Mouse (Mus musculus) myocyte (in vitro differentiated cells): Measurements from ENCODE around the gene Triobp. TPM values are rescaled to one million over a fixed set of nuclear protein-coding genes. Genes with fewer than 3 reads are reported as not detected.

Source experiments
- H3K27me3 ChIP-seq: one replicate; pipeline ENCODE4 v1.6.1; 2011; ENCODE audit not compliant: control insufficient read depth, insufficient read depth, insufficient read length
- H3K36me3 ChIP-seq: one replicate; pipeline ENCODE4 v1.6.1; 2011; ENCODE audit not compliant: control insufficient read depth, insufficient read depth
- H3K4me2 ChIP-seq: one replicate; pipeline ENCODE4 v1.6.1; 2011; ENCODE audit warnings: low read depth, control low read depth
- H3K4me3 ChIP-seq: one replicate; pipeline ENCODE4 v1.5.1; 2011; ENCODE audit warnings: mild to moderate bottlenecking, control low read depth, moderate library complexity
- H3K79me2 ChIP-seq: one replicate; pipeline ENCODE4 v1.6.1; 2011; ENCODE audit not compliant: control insufficient read depth, insufficient read depth
- H3ac ChIP-seq: one replicate; pipeline ENCODE4 v1.6.1; 2011; ENCODE audit not compliant: control insufficient read depth, insufficient read length
- CEBPB ChIP-seq: IDR thresholded peaks from 2 replicates; pipeline ENCODE4 v1.6.1; 2011; ENCODE audit warnings: mild to moderate bottlenecking, moderate library complexity; ENCODE audit not compliant: poor library complexity, insufficient read depth, severe bottlenecking
- E2F4 ChIP-seq: IDR thresholded peaks from one replicate; pipeline ENCODE4 v1.6.1; 2011; ENCODE audit warnings: mild to moderate bottlenecking, control low read depth, moderate library complexity; ENCODE audit not compliant: insufficient read depth
- MAX ChIP-seq: IDR thresholded peaks from one replicate; pipeline ENCODE4 v1.6.1; 2011; ENCODE audit warnings: low read depth, mild to moderate bottlenecking, control low read depth
- MYOD1 ChIP-seq, 3 experiments: IDR thresholded peaks; one replicate each; pipeline ENCODE4 v1.6.1; 2011; ENCODE audit warnings: control low read depth in 2 of 3, low read depth in 2 of 3, mild to moderate bottlenecking in 2 of 3, moderate library complexity in 1 of 3; ENCODE audit not compliant: insufficient read length in 2 of 3, control insufficient read depth in 1 of 3
- MYOG ChIP-seq, 3 experiments: IDR thresholded peaks; one replicate each; pipeline ENCODE4 v1.6.1; 2011; ENCODE audit warnings: control low read depth in 2 of 3, low read depth in 2 of 3, mild to moderate bottlenecking in 2 of 3; ENCODE audit not compliant: insufficient read length in 2 of 3, control insufficient read depth in 1 of 3, insufficient read depth in 1 of 3
- POLR2A ChIP-seq: IDR thresholded peaks from one replicate; pipeline ENCODE4 v1.6.1; 2011; ENCODE audit warnings: low read depth, mild to moderate bottlenecking, control low read depth, moderate library complexity; ENCODE audit not compliant: insufficient read length
- POLR2AphosphoS2 ChIP-seq: IDR thresholded peaks from one replicate; pipeline ENCODE4 v1.6.1; 2011; ENCODE audit warnings: low read depth, control low read depth; ENCODE audit not compliant: insufficient read length
- REST ChIP-seq: IDR thresholded peaks from one replicate; pipeline ENCODE4 v1.6.1; 2011; ENCODE audit warnings: mild to moderate bottlenecking, control low read depth, moderate library complexity; ENCODE audit not compliant: insufficient read depth, insufficient read length
- SRF ChIP-seq: IDR thresholded peaks from one replicate; pipeline ENCODE4 v1.6.1; 2011; ENCODE audit warnings: low read depth; ENCODE audit not compliant: control insufficient read depth, insufficient read length
- TCF12 ChIP-seq: IDR thresholded peaks from one replicate; pipeline ENCODE4 v1.6.1; 2011; ENCODE audit warnings: mild to moderate bottlenecking, control low read depth; ENCODE audit not compliant: poor library complexity, insufficient read depth, severe bottlenecking
- TCF3 ChIP-seq: IDR thresholded peaks from one replicate; pipeline ENCODE4 v1.6.1; 2011; ENCODE audit warnings: low read depth, control low read depth; ENCODE audit not compliant: insufficient read length
- USF1 ChIP-seq: IDR thresholded peaks from one replicate; pipeline ENCODE4 v1.6.1; 2011; ENCODE audit warnings: low read depth, mild to moderate bottlenecking, control low read depth, moderate library complexity
- polyA plus RNA-seq: library from polyadenylated mRNA; unstranded; fragments of >200 nt; fragmentation: generic; extraction: Trizol; gene quantifications from one replicate; pipeline ENCODE4 v1.2.1, GENCODE M21; 2012; ENCODE audit warnings: missing spikeins

Gene Triobp
- polyA plus RNA-seq, result 19.9 TPM

DNA sequence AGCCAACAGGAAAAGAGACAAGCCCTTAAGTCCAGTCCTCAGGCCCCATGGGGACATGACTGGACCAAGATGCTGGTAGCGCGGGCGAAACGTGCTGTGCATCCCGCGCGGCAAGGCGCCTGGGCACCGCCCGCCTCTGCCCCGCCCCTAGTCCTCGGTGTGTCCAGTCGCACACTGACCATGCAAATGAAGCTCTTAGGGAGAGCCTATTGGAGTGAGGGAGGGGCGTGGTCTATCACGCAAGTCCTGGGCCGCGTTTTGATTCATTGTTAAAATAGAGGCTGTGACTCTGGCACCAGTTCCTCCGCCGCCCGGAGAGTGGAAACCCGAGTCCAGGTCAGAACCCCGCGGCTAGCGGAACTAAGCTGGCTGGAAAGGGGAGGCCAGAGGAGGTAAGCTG, at the start of gene Triobp:
TSS of gene Triobp (plus strand) at position 68 of the 400 bp plus-strand sequence.
- Histone ChIP-seq H3K27me3 (no peaks in the 10 kb centered on the region), H3K79me2 (no peaks in the 10 kb centered on the region), H3K4me3 (peak within 1 kb of the TSS; percentile 25), H3K4me2 (peak within 1 kb of the TSS; percentile 90), H3ac (no peak within 1 kb of the TSS), H3K36me3 (no peaks in the 10 kb centered on the region)
- TF ChIP-seq MAX (no peak), POLR2A (peak; percentile 62), USF1 (no peak)

DNA sequence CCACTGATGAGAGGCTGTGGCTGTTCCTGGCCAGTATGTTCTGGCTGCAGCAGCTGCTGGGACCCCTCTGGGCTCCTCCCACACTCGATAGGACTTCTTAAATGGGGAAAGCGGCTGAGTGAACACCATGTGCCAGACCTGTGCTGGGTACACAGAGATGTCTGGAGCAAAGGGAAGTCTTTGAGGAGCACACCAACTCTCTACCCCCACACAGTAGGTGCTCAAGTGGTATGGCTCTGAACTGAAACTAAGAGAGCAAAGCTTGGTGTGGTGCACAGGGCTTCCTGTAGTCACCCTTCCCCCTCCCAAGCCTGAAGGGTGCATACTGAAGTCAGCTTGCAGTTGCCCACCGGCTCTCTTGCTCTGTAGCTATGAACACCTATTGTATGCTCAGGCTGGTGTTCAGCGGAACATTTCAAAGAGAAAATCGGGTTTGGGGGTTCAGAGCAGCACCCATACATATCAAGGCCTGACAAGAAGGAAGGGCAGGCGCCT, 49.0 kb upstream of the Triobp start:
- H3K27me3 ChIP-seq, result no peaks in the 10 kb centered on the region
- TF ChIP-seq CEBPB, result no peak
- no peak for TF ChIP-seq E2F4
- TF ChIP-seq POLR2AphosphoS2, result no peak
- no peak for TF ChIP-seq TCF12
- no peak for TF ChIP-seq SRF
- TF ChIP-seq MYOG (IDR thresholded peaks at IDR 0.05; ENCODE audit: control insufficient read depth in 1 of 3, insufficient read depth in 1 of 3, insufficient read length in 2 of 3, low read depth in 2 of 3), result no peak
- no peak for TF ChIP-seq TCF3
- no peak for TF ChIP-seq REST
- no peak for TF ChIP-seq POLR2A
- TF ChIP-seq MYOD1 (IDR thresholded peaks at IDR 0.05; ENCODE audit: control insufficient read depth in 1 of 3, insufficient read length in 2 of 3, low read depth in 2 of 3), result no peak
- no peak overlapping the region for H3K4me2 ChIP-seq
- H3K36me3 ChIP-seq, result no peaks in the 10 kb centered on the region
- no peak overlapping the region for H3ac ChIP-seq
- no peaks in the 10 kb centered on the region for H3K79me2 ChIP-seq
- H3K4me3 ChIP-seq, result peak overlapping the region; percentile 49

DNA sequence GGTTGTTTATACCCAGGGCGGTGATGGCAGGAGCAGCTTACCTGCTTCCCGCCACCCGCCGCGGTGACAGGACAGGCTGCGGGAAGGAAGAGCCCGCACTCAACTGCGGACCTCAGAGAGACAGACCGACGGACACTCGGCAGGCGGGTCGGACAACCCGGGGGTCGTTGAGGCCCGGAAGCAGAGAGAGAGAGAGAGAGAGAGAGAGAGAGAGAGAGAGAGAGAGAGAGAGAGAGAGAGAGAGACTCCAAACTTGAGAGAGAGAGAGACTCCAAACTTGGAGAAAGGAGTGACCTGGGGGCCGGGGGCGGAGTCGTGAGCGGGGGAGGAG, 48.1 kb upstream of the Triobp start, which contains the start of gene Gm49510:
TSS of gene Gm49510 (plus strand) at position 259 of the 331 bp plus-strand sequence.
- H3K27me3 ChIP-seq, result no peaks in the 10 kb centered on the region
- no peaks in the 10 kb centered on the region for H3K79me2 ChIP-seq
- peak within 1 kb of the TSS; percentile 21 for H3ac ChIP-seq
- H3K4me2 ChIP-seq, result peak within 1 kb of the TSS; percentile 99
- H3K36me3 ChIP-seq, result no peaks in the 10 kb centered on the region
- H3K4me3 ChIP-seq, result peak within 1 kb of the TSS; percentile 49
- TF ChIP-seq MYOD1 (IDR thresholded peaks at IDR 0.05; ENCODE audit: control insufficient read depth in 1 of 3, insufficient read length in 2 of 3, low read depth in 2 of 3), result no peak
- no peak for TF ChIP-seq TCF12
- no peak for TF ChIP-seq TCF3
- no peak for TF ChIP-seq MYOG (IDR thresholded peaks at IDR 0.05; ENCODE audit: control insufficient read depth in 1 of 3, insufficient read depth in 1 of 3, insufficient read length in 2 of 3, low read depth in 2 of 3)
- no peak for TF ChIP-seq SRF
- no peak for TF ChIP-seq MAX
- TF ChIP-seq USF1, result no peak
- TF ChIP-seq POLR2AphosphoS2, result no peak
- TF ChIP-seq CEBPB, result no peak
- no peak for TF ChIP-seq POLR2A
- no peak for TF ChIP-seq E2F4
- no peak for TF ChIP-seq REST

DNA sequence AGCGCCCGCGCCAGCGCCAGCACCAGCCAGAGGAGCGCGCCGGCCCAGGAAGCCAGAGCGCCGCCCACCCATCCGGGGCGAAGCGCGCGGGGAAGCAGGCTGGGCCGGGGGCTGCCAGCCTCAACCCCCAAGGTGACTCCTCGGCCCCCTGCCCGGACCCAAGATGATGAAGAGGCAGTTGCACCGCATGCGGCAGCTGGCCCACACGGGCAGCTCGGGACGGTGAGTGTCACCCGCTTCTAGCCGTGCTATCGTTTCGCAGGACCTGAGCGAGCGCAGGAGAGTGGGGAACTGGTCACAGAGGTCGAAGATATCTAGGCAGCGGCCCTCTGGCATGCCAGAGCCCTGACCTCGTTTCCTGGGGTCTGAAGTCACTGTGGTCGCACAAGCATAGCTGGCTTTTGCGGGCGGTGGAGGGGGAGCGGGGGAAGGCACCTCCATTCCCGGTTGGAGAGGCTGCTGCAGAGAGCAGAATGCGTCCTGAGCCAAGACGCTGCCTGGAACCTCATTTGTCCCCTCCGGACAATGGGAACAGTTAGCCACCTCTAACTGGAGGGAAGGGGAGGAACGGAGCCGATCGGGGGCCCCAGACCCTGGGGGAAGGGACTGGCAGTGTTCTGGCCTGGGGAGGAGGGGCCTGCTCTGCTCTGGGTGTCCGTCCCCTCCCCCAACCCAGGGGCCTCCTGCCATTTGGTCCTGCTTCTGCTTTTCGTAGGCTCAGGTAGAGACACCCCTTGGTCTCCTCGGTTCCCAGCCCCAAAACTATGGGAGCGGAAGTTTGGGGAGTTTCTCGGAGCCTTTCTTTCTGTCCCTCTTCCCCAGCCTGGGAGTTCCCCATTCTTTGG, 47.6 kb upstream of the Triobp start, which contains the start of gene Sh3bp1:
TSS of gene Sh3bp1 (plus strand) at position 29 of the 845 bp plus-strand sequence.
- peak within 1 kb of the TSS; percentile 99 for H3K4me2 ChIP-seq
- TF ChIP-seq REST (no peak), MAX (no peak), MYOD1 (IDR thresholded peaks at IDR 0.05; ENCODE audit: control insufficient read depth in 1 of 3, insufficient read length in 2 of 3, low read depth in 2 of 3) (peak in 1 of 3 experiments; percentile 44), POLR2AphosphoS2 (peak; percentile 53), CEBPB (no peak), SRF (no peak), POLR2A (peak; percentile 74), USF1 (no peak), TCF12 (no peak), MYOG (IDR thresholded peaks at IDR 0.05; ENCODE audit: control insufficient read depth in 1 of 3, insufficient read depth in 1 of 3, insufficient read length in 2 of 3, low read depth in 2 of 3) (peak in 2 of 3 experiments; percentile 18 to 46), TCF3 (no peak), E2F4 (no peak)
- H3K36me3 ChIP-seq, result peaks cover 6% of the 10 kb centered on the region
- H3ac ChIP-seq, result peak within 1 kb of the TSS; percentile 21
- H3K4me3 ChIP-seq, result peak within 1 kb of the TSS; percentile 49
- H3K27me3 ChIP-seq, result no peaks in the 10 kb centered on the region
- no peaks in the 10 kb centered on the region for H3K79me2 ChIP-seq
